Mouse (Mus musculus) spleen, adult 2 months (tissue): Measurements from ENCODE around the gene Mettl7a1.
"Not testable (repeated sequence)": the region's sequence is repeated elsewhere in the genome, so short reads cannot be mapped to it uniquely, and the experiment has no call there.

Source experiments
- CTCF ChIP-seq: fragments of 200-500 bp; IDR thresholded peaks from 2 replicates; pipeline ENCODE4 v1.5.1; 2011; ENCODE audit warnings: mild to moderate bottlenecking, inconsistent platforms; ENCODE audit not compliant: insufficient read depth, insufficient read length, insufficient replicate concordance; ENCODE audit errors: extremely low read depth
- POLR2A ChIP-seq: fragments of 200-500 bp; IDR thresholded peaks from 2 replicates; pipeline ENCODE4 v1.6.1; 2011; ENCODE audit warnings: low read depth, low read length, inconsistent platforms

- TF ChIP-seq CTCF, POLR2A: not testable (repeated sequence)
Measured at GRCm38 (mm10) chr15:100365967-100366366, 62.0 kb downstream of the Mettl7a1 start.
